Mouse (Mus musculus) small intestine, adult 2 months (tissue): ENCODE data around the gene Mier1.
"Not testable (repeated sequence)": the region's sequence is repeated elsewhere in the genome, so short reads cannot be mapped to it uniquely, and the experiment has no call there.

Experiments used
- CTCF ChIP-seq: fragments of 200-500 bp; IDR thresholded peaks from 2 replicates; pipeline ENCODE4 v1.5.1; 2012; ENCODE audit warnings: low read depth, mild to moderate bottlenecking, control low read depth, inconsistent platforms, low read length, moderate library complexity, mixed read lengths; ENCODE audit not compliant: insufficient replicate concordance, insufficient read length; ENCODE audit errors: extremely low read depth
- POLR2A ChIP-seq: fragments of 200-500 bp; IDR thresholded peaks from 2 replicates; pipeline ENCODE4 v1.6.1; 2012; ENCODE audit warnings: low read depth, mild to moderate bottlenecking, control low read depth, inconsistent platforms, low read length, moderate library complexity

- not testable (repeated sequence) for TF ChIP-seq POLR2A, CTCF
Observed at GRCm38 (mm10) chr4:103166198-103166597, 52.0 kb downstream of the Mier1 start.
